Mouse (Mus musculus): ENCODE measurements around the gene Ntm.

DNA sequence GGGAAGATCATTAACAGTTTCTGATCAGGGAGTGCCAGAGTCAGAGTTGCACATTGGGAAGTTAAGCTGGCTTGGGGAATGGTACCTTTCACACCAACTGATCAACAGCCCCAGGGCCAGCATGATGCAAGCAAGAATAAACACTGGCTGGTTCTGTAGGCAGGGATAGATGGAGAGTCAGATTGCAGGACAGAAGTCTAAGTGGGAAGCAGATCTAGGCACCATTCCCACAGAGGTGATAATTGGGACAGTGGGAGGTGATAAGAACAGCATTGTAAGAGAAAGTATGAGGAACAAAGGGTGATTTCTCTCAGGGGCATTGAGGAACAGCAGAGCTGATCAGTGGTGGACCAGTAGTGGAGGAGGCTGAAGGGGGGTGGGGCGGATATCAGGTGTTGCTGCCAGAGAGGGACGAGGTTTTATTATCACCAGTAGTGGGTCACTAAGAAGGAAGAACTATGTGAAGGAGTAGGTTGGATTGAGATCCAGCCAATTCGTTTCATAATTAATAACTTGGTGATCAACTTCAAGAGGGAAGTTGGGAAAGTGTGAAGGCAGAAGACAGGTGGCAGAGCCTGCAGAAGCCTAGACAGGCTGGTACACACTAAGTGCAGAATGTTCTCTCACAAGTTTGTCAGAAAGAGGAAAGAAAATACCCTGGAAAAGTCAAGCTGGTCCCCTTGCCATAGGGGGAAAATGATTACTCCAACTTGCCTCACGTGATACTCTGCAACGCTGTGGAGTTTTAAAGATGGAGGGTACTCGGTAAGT is 431.6 kb downstream of the Ntm start:
- TF ChIP-seq CTCF (IDR thresholded peaks at IDR 0.05; ENCODE audit: borderline replicate concordance, extremely low read depth, insufficient read depth, insufficient read length), result no peak
- no peak for TF ChIP-seq POLR2A (IDR thresholded peaks at IDR 0.05; ENCODE audit: borderline replicate concordance, extremely low read depth, insufficient read depth, insufficient read length, poor library complexity, severe bottlenecking)
